Mouse (Mus musculus) brain, adult 2 months (tissue): ENCODE data around the gene Fam71d.

Experiments used
- DNase-seq: peaks from one replicate; pipeline ENCODE4 v3.0.0; 2011; ENCODE audit warnings: low read depth, low spot score

The Fam71d gene

DNA sequence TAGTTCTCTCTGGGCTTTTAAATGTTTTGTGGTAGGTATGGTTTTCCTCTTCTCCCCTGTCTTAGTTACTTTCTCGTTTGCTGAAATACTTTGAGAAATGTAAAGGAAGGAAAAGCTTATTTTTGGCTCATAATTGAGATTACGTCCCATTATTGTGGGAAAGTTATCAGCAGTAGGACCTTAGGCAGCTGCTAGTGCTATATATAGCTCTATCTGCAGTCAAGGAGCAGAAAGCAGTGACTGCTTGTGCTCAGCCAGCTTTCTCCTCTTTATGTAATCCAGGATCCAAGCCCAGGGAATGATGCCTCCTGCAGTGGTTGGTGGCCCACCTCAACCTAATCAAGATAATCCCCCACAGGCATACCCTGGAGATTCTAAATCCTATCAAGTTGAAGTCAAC lies 81.9 kb downstream of the Fam71d start:
- DNase-seq = no peak

DNA sequence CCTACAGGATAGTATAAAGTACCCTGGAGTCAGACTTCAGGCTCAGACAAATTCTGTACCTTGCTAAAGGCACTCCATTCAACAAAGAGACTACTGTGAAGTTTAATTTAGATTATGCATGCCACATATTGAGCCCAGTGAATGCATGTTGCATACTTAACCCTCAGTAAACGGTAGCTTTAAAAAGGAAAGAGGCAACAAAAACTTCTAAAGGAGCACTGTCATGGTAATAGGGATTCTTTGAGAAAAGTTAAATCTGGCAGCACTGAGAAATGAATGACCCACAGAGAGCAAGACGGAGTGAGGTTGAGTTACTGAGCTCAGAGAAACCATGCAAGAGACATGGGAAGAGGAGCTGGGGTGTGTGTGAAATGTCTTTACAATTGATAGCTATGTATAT lies 86.6 kb downstream of the Fam71d start:
- DNase-seq = no peak

DNA sequence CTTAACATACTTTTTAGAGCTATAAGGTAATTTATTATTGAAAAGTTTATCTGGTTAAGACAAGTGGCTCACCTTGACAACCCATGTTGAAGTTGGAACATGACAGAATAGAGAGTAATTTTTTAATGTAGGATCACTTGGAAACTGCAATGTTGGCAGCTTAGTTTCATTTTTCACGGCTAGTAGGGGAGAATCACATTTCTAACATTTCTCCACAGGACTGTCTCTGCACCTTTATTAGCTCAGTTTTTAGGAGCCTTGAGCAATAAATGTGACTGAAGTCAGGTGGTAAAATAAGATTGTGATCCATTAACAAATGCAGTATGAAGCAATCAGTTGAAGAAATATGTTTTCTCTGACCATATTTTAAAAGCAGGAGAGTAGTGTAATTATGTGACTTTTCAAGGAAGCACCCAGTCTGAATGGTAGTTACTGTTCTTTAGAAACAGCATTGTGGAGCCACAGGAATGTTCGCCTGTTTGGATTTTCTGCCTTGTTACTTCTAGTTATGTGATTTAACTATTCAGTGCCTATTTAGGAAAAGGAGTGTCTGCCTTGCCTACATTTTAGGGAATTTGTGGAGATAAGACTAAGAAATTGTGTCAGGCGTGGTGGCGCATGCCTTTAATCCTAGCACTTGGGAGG lies 87.2 kb downstream of the Fam71d start:
- DNase-seq = no peak
